Mouse (Mus musculus) macrophage (primary cell): Measurements from ENCODE around the gene Rfx8. TPM values are rescaled to one million over a fixed set of nuclear protein-coding genes. Genes with fewer than 3 reads are reported as not detected.

ENCODE experiments used
- H3K27ac ChIP-seq: fragments of 350-480 bp; formaldehyde crosslinking; 2 replicates; pipeline ENCODE4 v1.9.0; 2021
- H3K36me3 ChIP-seq: fragments of 350-480 bp; formaldehyde crosslinking; 2 replicates; pipeline ENCODE4 v1.9.0; 2021; ENCODE audit errors: inconsistent target
- H3K4me3 ChIP-seq: fragments of 350-480 bp; formaldehyde crosslinking; 2 replicates; pipeline ENCODE4 v1.9.0; 2021; ENCODE audit errors: inconsistent target
- H3K79me2 ChIP-seq: fragments of 350-480 bp; formaldehyde crosslinking; 2 replicates; pipeline ENCODE4 v1.9.0; 2021; ENCODE audit errors: inconsistent target
- WGBS: methylation state at CpG from one replicate; pipeline ENCODE4 v1.1.7; 2026; ENCODE audit warnings: inconsistent platforms; ENCODE audit not compliant: missing documents; 5-methylcytosine and 5-hydroxymethylcytosine counted together
- polyA plus RNA-seq: library from polyadenylated mRNA; stranded (reverse); fragments of 250-400 nt; gene quantifications from 3 replicates; pipeline ENCODE4 v1.2.4, GENCODE M21; 2018; ENCODE audit warnings: inconsistent platforms
- total RNA-seq, 78 experiments: library from RNA; depleted of rRNA; stranded (reverse); fragments of 250-400 nt; gene quantifications; 1 replicate in 9 of 78; 2 replicates in 24 of 78; 3 replicates in 43 of 78; 4 replicates in 2 of 78; pipeline ENCODE4 v1.2.4; 2018; ENCODE audit warnings: inconsistent platforms in 56 of 78

Rfx8 gene
- total RNA-seq (2018; cell fraction: chromatin; rRNA removed) = not detected
- total RNA-seq (2018; cell fraction: cytosol; rRNA removed) = under 1 TPM in 1 of 26 experiments, not detected in 25; 0.10 TPM
- total RNA-seq (2018; cell fraction: nucleus; rRNA removed) = not detected
- polyA plus RNA-seq = not detected in 3 replicates

GRCm38 (mm10) chr1:39720632-39721350 lies at the start of gene Rfx8:
Gene Rfx8, minus strand, starts transcription at chr1:39720997.
- no peaks in the 10 kb centered on the region for H3K79me2 ChIP-seq
- no peak within 1 kb of the TSS for H3K27ac ChIP-seq
- H3K4me3 ChIP-seq = no peak within 1 kb of the TSS
- no peaks in the 10 kb centered on the region for H3K36me3 ChIP-seq
- WGBS = 35% methylated on average over 40 of the region's 42 CpGs

- Histone ChIP-seq H3K4me3 (no peak overlapping the region), H3K27ac (no peak overlapping the region), H3K79me2 (no peaks in the 10 kb centered on the region), H3K36me3 (no peaks in the 10 kb centered on the region)
- 92% methylated on average over 5 of the region's 5 CpGs for WGBS
Observed at GRCm38 (mm10) chr1:39770436-39770835, 49.6 kb upstream of the Rfx8 start.

- WGBS = 77% methylated on average over 3 of the region's 3 CpGs
- Histone ChIP-seq H3K79me2 (no peaks in the 10 kb centered on the region), H3K4me3 (no peak overlapping the region), H3K27ac (no peak overlapping the region), H3K36me3 (no peaks in the 10 kb centered on the region)
Observed at GRCm38 (mm10) chr1:39768017-39768416, 47.2 kb upstream of the Rfx8 start.

- Histone ChIP-seq H3K4me3 (no peak overlapping the region), H3K27ac (no peak overlapping the region), H3K36me3 (no peaks in the 10 kb centered on the region), H3K79me2 (no peaks in the 10 kb centered on the region)
- WGBS = 98% methylated on average over 7 of the region's 7 CpGs
Observed at GRCm38 (mm10) chr1:39765854-39766493, 45.2 kb upstream of the Rfx8 start.

- under 1% methylated on average over 10 of the region's 10 CpGs for WGBS
- Histone ChIP-seq H3K27ac (peak overlapping the region; percentile 95), H3K79me2 (no peaks in the 10 kb centered on the region), H3K4me3 (peak overlapping the region; percentile 1; the same call in 1 of the 2 replicates), H3K36me3 (no peaks in the 10 kb centered on the region)
Observed at GRCm38 (mm10) chr1:39762025-39762370, 41.2 kb upstream of the Rfx8 start.

- H3K27ac ChIP-seq = peak overlapping the region; percentile 95
Observed at GRCm38 (mm10) chr1:39761211-39762024, 40.6 kb upstream of the Rfx8 start.

GRCm38 (mm10) chr1:39760181-39760715 lies 39.5 kb upstream of the Rfx8 start:
- 85% methylated on average over 6 of the region's 6 CpGs for WGBS
- Histone ChIP-seq H3K36me3 (no peaks in the 10 kb centered on the region), H3K4me3 (no peak overlapping the region), H3K27ac (peak overlapping the region; percentile 56), H3K79me2 (no peaks in the 10 kb centered on the region)

More at GRCm38 (mm10) chr1:39761211-39762024, 40.6 kb upstream of the Rfx8 start:
- peak overlapping the region; percentile 1; the same call in 1 of the 2 replicates for H3K4me3 ChIP-seq
- no peaks in the 10 kb centered on the region for H3K79me2 ChIP-seq
- no peaks in the 10 kb centered on the region for H3K36me3 ChIP-seq
- 4% methylated on average over 22 of the region's 22 CpGs for WGBS

- Histone ChIP-seq H3K79me2 (no peaks in the 10 kb centered on the region), H3K4me3 (no peak overlapping the region), H3K27ac (peak overlapping the region; percentile 56), H3K36me3 (no peaks in the 10 kb centered on the region)
- WGBS = 56% methylated on average over 7 of the region's 9 CpGs
Observed at GRCm38 (mm10) chr1:39759231-39760175, 38.7 kb upstream of the Rfx8 start.

GRCm38 (mm10) chr1:39758244-39758643 lies 37.4 kb upstream of the Rfx8 start:
- H3K79me2 ChIP-seq = no peaks in the 10 kb centered on the region
- H3K27ac ChIP-seq = peak overlapping the region; percentile 56; the same call in 1 of the 2 replicates
- no peaks in the 10 kb centered on the region for H3K36me3 ChIP-seq
- H3K4me3 ChIP-seq = no peak overlapping the region
- WGBS = 92% methylated on average over 9 of the region's 9 CpGs

GRCm38 (mm10) chr1:39756952-39757351 lies 36.2 kb upstream of the Rfx8 start:
- Histone ChIP-seq H3K79me2 (no peaks in the 10 kb centered on the region), H3K4me3 (no peak overlapping the region), H3K27ac (no peak overlapping the region), H3K36me3 (no peaks in the 10 kb centered on the region)
- WGBS = 95% methylated on average over 11 of the region's 11 CpGs

- Histone ChIP-seq H3K4me3 (no peak overlapping the region), H3K36me3 (no peaks in the 10 kb centered on the region), H3K79me2 (no peaks in the 10 kb centered on the region), H3K27ac (peak overlapping the region; percentile 41)
- 44% methylated on average over 13 of the region's 13 CpGs for WGBS
Observed at GRCm38 (mm10) chr1:39754224-39754957, 33.6 kb upstream of the Rfx8 start.

- no peaks in the 10 kb centered on the region for H3K36me3 ChIP-seq
- H3K27ac ChIP-seq = no peak overlapping the region
- H3K79me2 ChIP-seq = no peaks in the 10 kb centered on the region
- 96% methylated on average over 6 of the region's 6 CpGs for WGBS
- no peak overlapping the region for H3K4me3 ChIP-seq
Observed at GRCm38 (mm10) chr1:39751537-39751936, 30.7 kb upstream of the Rfx8 start.

GRCm38 (mm10) chr1:39749664-39750063 lies 28.9 kb upstream of the Rfx8 start:
- H3K27ac ChIP-seq = no peak overlapping the region
- 37% methylated on average over 3 of the region's 3 CpGs for WGBS

More at GRCm38 (mm10) chr1:39749664-39750063, 28.9 kb upstream of the Rfx8 start:
- H3K4me3 ChIP-seq = no peak overlapping the region
- H3K79me2 ChIP-seq = no peaks in the 10 kb centered on the region
- no peaks in the 10 kb centered on the region for H3K36me3 ChIP-seq
